Mouse (Mus musculus): ENCODE measurements around the gene Bcl2l2.

Gene Bcl2l2

DNA sequence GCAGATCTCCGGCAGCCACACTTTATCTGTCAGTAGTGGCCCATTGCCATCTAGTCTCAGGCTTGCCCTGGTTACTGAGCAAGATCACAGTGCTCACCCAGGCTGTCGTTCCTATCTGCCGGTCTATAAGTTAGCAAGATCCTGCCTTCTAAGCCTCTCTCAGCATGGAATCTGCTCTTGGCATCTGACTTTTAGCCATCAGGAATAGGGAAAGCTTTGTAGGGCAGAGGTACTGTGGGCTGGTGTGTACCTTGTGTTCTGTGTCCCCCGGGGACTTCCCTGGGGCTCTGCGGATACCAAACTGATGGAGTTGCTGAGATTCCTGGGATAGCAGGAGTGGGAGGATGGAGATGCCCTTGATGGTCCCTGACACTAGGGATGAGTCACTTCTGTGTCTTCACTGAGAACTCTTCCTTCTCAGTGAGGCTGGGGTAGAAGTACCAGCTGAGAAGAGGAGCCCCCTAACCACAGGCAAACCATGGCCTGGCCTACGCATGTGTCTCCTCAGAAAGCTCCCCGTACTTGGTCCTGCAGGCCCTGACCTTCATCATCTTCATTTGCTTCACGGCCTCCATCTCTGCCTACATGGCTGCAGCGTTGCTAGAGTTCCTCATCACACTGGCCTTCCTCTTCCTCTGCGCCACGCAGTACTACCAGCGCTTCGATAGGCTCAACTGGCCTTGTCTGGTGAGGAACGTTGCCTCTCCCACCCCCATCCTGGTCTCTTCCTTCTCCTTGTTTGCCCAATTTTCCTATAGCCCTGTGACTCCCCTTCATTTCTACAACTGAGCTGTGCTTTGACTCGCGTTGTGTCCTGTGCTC is 54.4 kb downstream of the Bcl2l2 start:
- no peak for DNase-seq
